Mouse (Mus musculus): ENCODE data around the gene Dctd. TPM values are rescaled to one million over a fixed set of nuclear protein-coding genes. Genes with fewer than 3 reads are reported as not detected.
A peak's percentile ranks its signal among the peaks of the same experiment; 100 is the strongest.

The Dctd gene
- polyA plus RNA-seq, 1 experiment from 2014 or later = 38.2 TPM

DNA sequence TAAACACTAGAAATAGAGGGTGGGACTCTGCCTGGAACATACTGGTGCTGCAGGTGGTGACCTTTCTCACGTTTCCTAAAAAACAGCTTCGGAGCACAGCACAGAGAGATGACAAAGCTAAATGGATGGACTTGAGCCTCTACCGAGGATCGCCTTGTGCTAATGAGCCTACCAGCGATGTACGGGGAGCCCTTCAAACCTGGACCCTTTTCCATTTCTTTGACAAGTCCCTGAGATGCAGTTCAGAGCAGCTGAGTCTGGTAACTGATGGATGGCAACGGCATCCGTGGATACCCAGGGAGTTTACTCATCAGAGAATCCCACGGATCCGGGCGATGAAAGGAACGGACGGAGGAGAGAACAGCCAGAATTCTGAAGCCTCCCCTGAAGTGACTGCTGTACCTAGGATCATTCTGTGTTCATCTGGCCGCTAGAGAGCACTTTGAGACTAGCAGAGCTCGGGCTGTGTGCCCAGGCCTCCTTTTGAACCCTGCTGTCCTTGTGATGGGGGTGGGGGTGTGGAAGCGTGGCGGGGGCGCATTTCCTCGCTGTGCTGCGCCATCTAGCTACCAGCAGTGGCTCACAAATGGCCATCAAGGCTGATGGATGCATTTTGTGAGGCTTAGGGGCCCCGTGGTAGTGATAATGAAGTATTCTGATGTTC is 1.6 kb upstream of the Dctd start:
- no peaks in the 10 kb centered on the region for H3K4me1 ChIP-seq (ENCODE audit: insufficient read depth)
- H3K4me2 ChIP-seq = peak overlapping the region; percentile 59
- H3K27ac ChIP-seq (ENCODE audit: low read depth) = no peak overlapping the region
- ATAC-seq (ENCODE audit: insufficient read depth) (peak; percentile 95), DNase-seq (peak; percentile 91)
- H3K9me3 ChIP-seq (ENCODE audit: low read depth, low read length) = no peaks in the 10 kb centered on the region
- WGBS = 8% methylated on average over 21 of the region's 21 CpGs
- H3K27me3 ChIP-seq (ENCODE audit: insufficient read depth, low read length) = no peaks in the 10 kb centered on the region
- H3K9ac ChIP-seq = peak overlapping the region; percentile 36
- H3K4me3 ChIP-seq (ENCODE audit: low read depth, low read length) = peak overlapping the region; percentile 26
- peak; percentile 78 for TF ChIP-seq CTCF (IDR thresholded peaks at IDR 0.05; ENCODE audit: low read depth)
- no peaks in the 10 kb centered on the region for H3K36me3 ChIP-seq (ENCODE audit: insufficient read depth)

GRCm38 (mm10) chr8:48098081-48098639 is 732 bp upstream of the Dctd start:
- DNase-seq (peak; percentile 26), ATAC-seq (ENCODE audit: insufficient read depth) (no peak)
- WGBS = 60% methylated on average over 13 of the region's 13 CpGs
- no peak overlapping the region for H3K4me3 ChIP-seq (ENCODE audit: low read depth, low read length)
- H3K9me3 ChIP-seq (ENCODE audit: low read depth, low read length) = no peaks in the 10 kb centered on the region
- H3K36me3 ChIP-seq (ENCODE audit: insufficient read depth) = no peaks in the 10 kb centered on the region
- peak overlapping the region; percentile 59 for H3K4me2 ChIP-seq
- H3K4me1 ChIP-seq (ENCODE audit: insufficient read depth) = no peaks in the 10 kb centered on the region
- no peaks in the 10 kb centered on the region for H3K27me3 ChIP-seq (ENCODE audit: insufficient read depth, low read length)
- no peak overlapping the region for H3K27ac ChIP-seq (ENCODE audit: low read depth)
- no peak overlapping the region for H3K9ac ChIP-seq
- TF ChIP-seq CTCF (IDR thresholded peaks at IDR 0.05; ENCODE audit: low read depth) = no peak

DNA sequence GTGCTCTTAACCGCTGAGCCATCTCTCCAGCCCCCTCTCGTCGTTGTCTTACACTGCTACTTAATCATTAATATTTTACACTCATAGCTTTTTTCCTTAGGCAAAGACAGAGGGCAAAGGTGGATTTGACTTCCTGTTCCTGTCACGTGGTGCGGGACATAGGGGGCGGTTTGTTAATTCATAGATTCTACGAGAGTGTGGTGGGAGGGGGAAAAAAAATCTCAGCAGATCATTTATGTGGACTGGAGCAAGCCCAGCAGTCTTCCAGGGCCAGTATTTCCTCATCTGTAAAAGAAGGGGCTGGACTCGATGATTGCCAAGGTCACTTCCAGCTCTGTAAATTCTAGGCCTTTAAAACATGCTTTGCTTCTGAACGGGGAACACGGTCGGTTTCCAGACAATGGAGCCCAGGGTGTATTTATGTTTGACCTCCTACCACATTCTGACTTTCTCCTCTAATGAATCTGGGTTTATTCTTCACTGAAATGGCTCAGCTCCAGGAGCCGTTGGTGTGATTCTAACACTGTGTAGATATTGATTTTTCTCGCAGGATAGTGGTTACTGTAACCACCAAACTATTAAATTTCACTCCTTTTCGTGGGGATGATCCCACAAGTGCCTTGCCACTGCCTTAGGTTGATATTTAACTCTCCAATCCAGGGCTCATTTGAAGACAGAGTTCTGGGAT is 1.4 kb downstream of the Dctd start:
- no peak for ATAC-seq (ENCODE audit: insufficient read depth)
- TF ChIP-seq CTCF (IDR thresholded peaks at IDR 0.05; ENCODE audit: low read depth) = no peak
- Histone ChIP-seq H3K4me1 (ENCODE audit: insufficient read depth) (no peaks in the 10 kb centered on the region), H3K27me3 (ENCODE audit: insufficient read depth, low read length) (no peaks in the 10 kb centered on the region), H3K4me3 (ENCODE audit: low read depth, low read length) (no peak overlapping the region), H3K27ac (ENCODE audit: low read depth) (no peak overlapping the region), H3K9me3 (ENCODE audit: low read depth, low read length) (no peaks in the 10 kb centered on the region), H3K9ac (no peak overlapping the region), H3K36me3 (ENCODE audit: insufficient read depth) (no peaks in the 10 kb centered on the region), H3K4me2 (no peak overlapping the region)
- DNase-seq = peak; percentile 22
- 55% methylated on average over 14 of the region's 14 CpGs for WGBS

GRCm38 (mm10) chr8:48109373-48109855 is 10.5 kb downstream of the Dctd start:
- H3K9me3 ChIP-seq (ENCODE audit: low read depth, low read length) = no peaks in the 10 kb centered on the region
- peak overlapping the region; percentile 75 for H3K9ac ChIP-seq
- no peak for TF ChIP-seq CTCF (IDR thresholded peaks at IDR 0.05; ENCODE audit: low read depth)
- peak overlapping the region; percentile 77 for H3K4me2 ChIP-seq
- H3K4me1 ChIP-seq (ENCODE audit: insufficient read depth) = peaks cover 7% of the 10 kb centered on the region; the same call in 1 of the 2 replicates
- ATAC-seq (ENCODE audit: insufficient read depth) = peak; percentile 72
- H3K36me3 ChIP-seq (ENCODE audit: insufficient read depth) = peaks cover 13% of the 10 kb centered on the region
- DNase-seq = no peak
- WGBS = 13% methylated on average over 5 of the region's 5 CpGs
- H3K27ac ChIP-seq (ENCODE audit: low read depth) = 0 out of 2 replicates have a peak overlapping the region, but pooled peaks have one; percentile 24
- H3K4me3 ChIP-seq (ENCODE audit: low read depth, low read length) = peak overlapping the region; percentile 70
- no peaks in the 10 kb centered on the region for H3K27me3 ChIP-seq (ENCODE audit: insufficient read depth, low read length)

GRCm38 (mm10) chr8:48109856-48110780 is 11.2 kb downstream of the Dctd start:
- Histone ChIP-seq H3K4me1 (ENCODE audit: insufficient read depth) (peaks cover 7% of the 10 kb centered on the region; the same call in 1 of the 2 replicates), H3K27ac (ENCODE audit: low read depth) (peak overlapping the region; percentile 80), H3K27me3 (ENCODE audit: insufficient read depth, low read length) (no peaks in the 10 kb centered on the region), H3K4me3 (ENCODE audit: low read depth, low read length) (peak overlapping the region; percentile 70), H3K9ac (peak overlapping the region; percentile 75), H3K36me3 (ENCODE audit: insufficient read depth) (peaks cover 18% of the 10 kb centered on the region), H3K9me3 (ENCODE audit: low read depth, low read length) (no peaks in the 10 kb centered on the region), H3K4me2 (peak overlapping the region; percentile 77)
- TF ChIP-seq CTCF (IDR thresholded peaks at IDR 0.05; ENCODE audit: low read depth) = no peak
- DNase-seq (peak; percentile 86), ATAC-seq (ENCODE audit: insufficient read depth) (peak; percentile 96)
- under 1% methylated on average over 54 of the region's 61 CpGs for WGBS

- Histone ChIP-seq H3K4me2 (no peak overlapping the region), H3K27ac (ENCODE audit: low read depth) (no peak overlapping the region), H3K9me3 (ENCODE audit: low read depth, low read length) (peaks cover 6% of the 10 kb centered on the region; the same call in 1 of the 2 replicates), H3K9ac (no peak overlapping the region), H3K4me3 (ENCODE audit: low read depth, low read length) (no peak overlapping the region), H3K4me1 (ENCODE audit: insufficient read depth) (no peaks in the 10 kb centered on the region), H3K27me3 (ENCODE audit: insufficient read depth, low read length) (no peaks in the 10 kb centered on the region), H3K36me3 (ENCODE audit: insufficient read depth) (peaks cover 49% of the 10 kb centered on the region)
- ATAC-seq (ENCODE audit: insufficient read depth) (no peak), DNase-seq (peak; percentile 74)
- 40% methylated on average over 6 of the region's 6 CpGs for WGBS
- TF ChIP-seq CTCF (IDR thresholded peaks at IDR 0.05; ENCODE audit: low read depth) = no peak
Measured at GRCm38 (mm10) chr8:48114591-48114990, 15.7 kb downstream of the Dctd start.
